Mouse (Mus musculus) adrenal gland, postnatal 36 days (tissue): ENCODE measurements around the gene Ptpn6. TPM values are rescaled to one million over a fixed set of nuclear protein-coding genes. Genes with fewer than 3 reads are reported as not detected.
"Not testable (repeated sequence)": the region's sequence is repeated elsewhere in the genome, so short reads cannot be mapped to it uniquely, and the experiment has no call there.

Source experiments
- DNase-seq, 2 experiments: peaks; one replicate each; pipeline ENCODE4 v3.0.0; 2021; ENCODE audit warnings: mixed read lengths in 1 of 2
- total RNA-seq, 2 experiments: library from RNA; stranded (reverse); gene quantifications; 2 replicates each; pipeline ENCODE4 v1.2.3; 2021

Ptpn6 gene
- total RNA-seq, 2 experiments from 2014 or later: 5.5 to 9.6 TPM

GRCm38 (mm10) chr6:124699962-124700610 is 38.4 kb downstream of the Ptpn6 start:
- peak; percentile 86 to 88 for DNase-seq

DNA sequence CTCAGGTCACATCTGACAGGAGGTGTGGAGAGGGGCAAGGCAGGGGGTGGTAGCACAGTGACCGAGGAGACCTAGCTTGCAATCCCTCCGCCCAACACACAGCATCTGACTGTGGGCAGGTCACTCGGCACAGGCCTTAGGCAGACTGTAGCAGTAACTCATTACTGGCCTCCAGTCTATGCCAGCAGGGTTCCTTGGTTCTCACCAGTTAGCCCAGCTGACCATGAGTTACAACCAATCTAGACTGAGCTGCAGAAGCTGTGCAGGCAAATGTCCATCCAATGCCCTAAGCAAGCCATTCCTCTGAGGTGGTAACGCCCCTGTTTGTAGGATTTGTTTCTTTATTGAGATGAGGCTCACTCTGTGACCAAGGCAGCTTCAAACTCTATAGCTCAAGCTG is 39.1 kb downstream of the Ptpn6 start:
- DNase-seq: no peak

- no peak for DNase-seq
These were observed 39.8 kb downstream of the Ptpn6 start for GRCm38 (mm10) chr6:124698751-124699150.

GRCm38 (mm10) chr6:124696441-124697150 is 41.9 kb downstream of the Ptpn6 start:
- DNase-seq: no peak

- peak; percentile 58 to 87 for DNase-seq
These were observed 44.2 kb downstream of the Ptpn6 start for GRCm38 (mm10) chr6:124694166-124694955.

DNA sequence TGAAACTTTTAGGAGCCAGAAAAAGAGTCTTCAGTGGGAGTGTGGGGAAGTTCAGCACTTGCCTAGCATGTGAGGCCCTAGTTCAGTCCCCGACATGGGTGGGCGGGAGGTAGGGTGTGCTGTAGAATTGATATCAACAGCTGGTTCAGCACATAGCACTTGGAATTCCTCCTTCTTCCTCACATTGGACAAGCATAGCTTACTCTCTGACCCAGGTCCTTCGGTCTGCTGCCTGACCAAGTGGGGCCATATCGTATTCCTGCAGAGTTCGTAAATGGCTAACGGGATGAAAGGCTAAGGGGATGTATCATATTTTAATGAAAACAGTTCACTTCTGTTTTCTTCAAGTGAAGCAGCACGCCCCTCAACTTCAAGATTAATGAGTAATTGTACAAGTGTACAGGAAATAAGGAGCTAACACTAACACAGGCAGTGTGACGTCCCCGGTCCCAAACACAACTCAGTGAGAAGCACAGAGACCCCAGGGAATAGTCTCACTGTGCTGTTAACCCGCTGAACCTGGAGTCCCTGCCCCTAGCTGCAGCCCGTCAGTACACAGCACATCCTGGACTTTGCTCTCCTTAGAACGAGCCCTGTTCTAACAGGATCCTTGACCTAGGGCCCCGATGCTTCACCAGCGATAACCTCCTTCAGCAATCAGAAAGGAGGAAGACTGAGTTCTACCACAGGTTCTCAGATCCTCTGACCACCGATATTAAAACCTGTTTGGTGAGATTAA is 45.1 kb downstream of the Ptpn6 start:
- no peak for DNase-seq

DNA sequence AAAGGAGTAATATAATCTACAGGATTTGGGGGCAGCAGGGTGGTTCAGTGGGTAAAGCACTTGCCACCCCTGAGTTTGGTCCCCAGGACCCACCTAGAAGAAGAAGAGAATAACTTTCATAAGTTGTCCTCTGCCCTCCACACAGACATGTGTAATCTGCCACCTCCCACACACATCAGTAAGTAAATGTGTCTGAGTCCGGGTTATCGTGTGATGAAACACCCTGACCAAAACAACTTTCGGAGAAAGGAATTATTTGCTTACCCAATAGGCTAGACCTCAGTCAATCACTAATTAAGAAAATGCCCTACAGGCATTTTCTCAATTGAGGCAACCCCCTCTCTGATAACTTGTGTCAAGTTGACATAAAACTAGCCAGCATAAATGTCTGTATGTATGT is 48.0 kb downstream of the Ptpn6 start:
- DNase-seq: no peak

- DNase-seq: no peak
These were observed 49.5 kb downstream of the Ptpn6 start for GRCm38 (mm10) chr6:124689011-124689410.

- DNase-seq: no peak
These were observed 50.3 kb downstream of the Ptpn6 start for GRCm38 (mm10) chr6:124688151-124688758.

DNA sequence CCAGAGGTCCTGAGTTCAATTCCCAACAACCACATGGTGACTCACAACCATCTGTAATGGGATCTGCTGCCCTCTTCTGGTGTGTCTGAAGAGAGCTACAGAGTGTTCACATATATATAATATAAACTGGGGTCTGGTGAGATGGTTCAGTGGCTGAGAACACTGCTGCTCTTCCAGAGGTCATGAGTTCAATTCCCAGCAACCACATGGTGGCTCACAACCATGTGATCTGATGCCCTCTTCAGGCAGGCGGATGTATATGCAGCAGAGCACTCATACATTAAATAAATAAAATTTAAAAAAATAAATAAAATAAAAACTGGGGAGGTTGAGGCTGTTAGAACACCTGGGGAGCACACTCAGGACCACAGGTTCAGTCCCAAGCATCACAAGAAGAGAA is 51.9 kb downstream of the Ptpn6 start:
- DNase-seq: not testable (repeated sequence)

DNA sequence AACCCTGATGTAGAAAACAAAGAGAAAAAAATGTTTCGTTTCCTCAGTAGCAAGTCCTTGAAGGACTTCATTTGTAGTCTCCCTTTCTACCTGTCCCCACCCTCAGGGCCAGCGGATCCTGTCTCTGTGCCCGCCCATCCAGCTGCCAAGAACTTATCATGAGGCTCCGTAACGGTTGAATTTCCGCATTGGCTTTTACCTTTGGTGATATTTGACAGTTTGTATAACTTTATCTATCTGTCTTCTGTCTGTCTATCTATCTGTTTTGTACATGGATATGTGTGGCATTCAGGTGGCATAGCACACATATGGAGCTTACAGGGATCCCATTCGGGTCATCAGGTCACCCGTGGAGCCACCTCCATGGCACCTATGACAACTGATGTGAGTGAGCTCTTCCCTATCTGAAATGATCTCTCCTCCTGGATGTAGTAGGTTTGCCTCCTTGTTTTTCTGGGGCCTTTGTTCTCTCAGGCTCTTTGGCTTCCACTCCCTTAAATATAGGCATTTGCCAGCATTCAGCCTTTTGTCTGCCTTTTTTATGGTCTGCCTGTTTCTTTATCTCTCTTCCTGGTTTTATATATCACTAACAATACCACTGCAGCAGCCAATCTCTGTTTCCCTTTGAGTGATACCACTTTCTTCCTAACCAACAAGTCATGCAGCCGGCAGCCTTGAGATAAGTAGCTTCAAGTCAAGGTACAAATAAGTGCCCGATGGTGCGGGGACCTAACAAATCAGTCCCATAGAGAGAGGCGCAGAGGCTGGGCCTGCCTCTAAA is 52.7 kb downstream of the Ptpn6 start:
- no peak for DNase-seq

DNA sequence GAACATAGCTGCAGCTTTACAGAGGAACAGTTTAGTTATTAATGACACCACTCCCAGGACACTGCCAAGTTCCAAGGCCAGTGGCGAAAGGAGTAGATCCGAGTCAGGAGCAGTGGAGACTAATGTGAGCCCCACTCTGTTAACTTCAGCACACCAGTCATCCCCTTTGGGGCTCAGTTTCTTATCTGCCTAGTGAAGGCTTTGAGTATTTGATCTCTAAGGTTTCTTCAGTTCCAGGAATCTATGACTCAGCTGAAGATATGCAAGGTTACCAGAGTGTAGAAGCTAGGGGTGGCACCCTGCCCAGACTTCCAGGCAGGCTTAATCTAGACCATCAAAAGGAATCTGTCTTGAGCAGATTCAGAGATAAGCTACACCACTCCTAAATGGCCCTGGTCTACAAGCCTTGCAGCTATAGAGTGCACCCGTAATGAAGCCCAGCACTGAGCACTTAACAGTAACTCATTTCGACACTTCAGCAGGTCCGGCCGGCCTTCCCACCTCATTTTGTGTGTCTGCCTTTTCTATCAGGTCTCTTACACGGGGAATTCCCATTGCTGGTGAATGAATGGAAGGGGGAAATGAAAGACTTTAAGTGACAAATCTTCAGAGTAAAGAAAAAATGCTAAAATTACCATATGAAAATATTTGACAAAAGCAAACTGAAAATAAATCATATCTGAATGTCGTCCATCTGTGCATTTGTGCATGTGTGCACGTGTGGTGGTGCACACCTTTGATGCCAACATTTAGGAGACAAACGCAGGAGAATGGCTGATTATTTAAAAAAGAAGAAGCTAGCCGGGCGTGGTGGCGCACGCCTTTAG is 54.7 kb downstream of the Ptpn6 start:
- peak; percentile 83 to 88 for DNase-seq

DNA sequence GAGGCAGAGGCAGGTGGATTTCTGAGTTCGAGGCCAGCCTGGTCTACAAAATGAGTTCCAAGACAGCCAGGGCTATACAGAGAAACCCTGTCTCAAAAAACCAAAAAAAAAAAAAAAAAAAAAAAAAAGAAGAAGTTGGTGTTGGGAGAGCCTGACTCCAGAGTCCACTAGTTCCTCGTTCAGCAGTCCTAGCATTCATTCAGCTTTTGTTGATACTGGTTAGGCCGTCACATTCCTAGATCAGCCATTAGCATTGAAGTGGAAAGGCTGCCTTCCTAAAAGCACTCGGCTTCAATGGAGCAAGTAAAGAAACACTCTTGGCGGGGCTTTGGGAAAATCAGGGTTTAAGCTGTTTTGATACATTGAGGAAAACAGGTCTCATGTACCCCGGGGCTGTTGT is 56.2 kb downstream of the Ptpn6 start:
- DNase-seq: not testable (repeated sequence)

GRCm38 (mm10) chr6:124679486-124679885 is 59.0 kb downstream of the Ptpn6 start:
- no peak for DNase-seq

DNA sequence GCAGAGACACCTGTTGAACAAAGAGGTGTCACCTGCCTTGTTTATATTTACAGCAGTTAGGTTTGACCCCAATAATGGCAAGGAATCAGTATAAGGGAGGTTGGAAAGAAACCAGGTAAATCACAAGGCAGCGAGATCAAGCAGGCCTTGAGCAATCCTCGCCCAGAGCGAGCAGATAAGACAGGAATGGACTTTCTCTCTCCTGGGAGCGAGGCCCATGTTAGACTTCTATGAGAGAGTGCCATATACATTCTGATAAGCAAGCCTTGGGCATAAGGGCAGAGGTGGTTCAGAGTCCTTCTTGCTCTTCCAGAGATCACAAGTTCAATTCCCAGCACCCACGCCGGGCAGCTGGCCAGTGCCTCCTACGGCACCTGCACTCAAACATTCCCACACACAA is 59.7 kb downstream of the Ptpn6 start:
- DNase-seq: no peak

- no peak for DNase-seq
These were observed 62.3 kb downstream of the Ptpn6 start for GRCm38 (mm10) chr6:124676171-124676570.

- no peak for DNase-seq
These were observed 63.9 kb downstream of the Ptpn6 start for GRCm38 (mm10) chr6:124674591-124674990.

DNA sequence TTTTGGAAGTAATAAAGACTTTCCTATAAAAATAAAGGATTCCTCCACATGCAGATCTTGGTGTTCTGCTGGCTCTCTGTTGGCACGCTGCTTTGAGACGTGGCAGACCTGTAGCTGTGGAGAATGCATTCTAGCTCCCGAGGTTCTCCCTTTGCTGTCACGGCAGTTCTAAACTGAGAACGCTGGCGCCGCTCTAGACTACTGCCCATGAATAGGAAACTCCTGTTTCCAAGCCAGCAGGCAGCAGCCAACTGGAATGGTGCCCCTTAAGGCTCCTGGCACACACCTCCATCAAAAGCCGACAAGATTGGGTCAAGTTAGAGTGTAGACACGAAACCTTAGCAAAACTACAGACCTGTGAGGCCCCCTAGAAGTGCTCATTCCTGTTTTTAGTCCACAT is 64.9 kb downstream of the Ptpn6 start:
- DNase-seq: peak in 1 of 2 experiments; percentile 46

DNA sequence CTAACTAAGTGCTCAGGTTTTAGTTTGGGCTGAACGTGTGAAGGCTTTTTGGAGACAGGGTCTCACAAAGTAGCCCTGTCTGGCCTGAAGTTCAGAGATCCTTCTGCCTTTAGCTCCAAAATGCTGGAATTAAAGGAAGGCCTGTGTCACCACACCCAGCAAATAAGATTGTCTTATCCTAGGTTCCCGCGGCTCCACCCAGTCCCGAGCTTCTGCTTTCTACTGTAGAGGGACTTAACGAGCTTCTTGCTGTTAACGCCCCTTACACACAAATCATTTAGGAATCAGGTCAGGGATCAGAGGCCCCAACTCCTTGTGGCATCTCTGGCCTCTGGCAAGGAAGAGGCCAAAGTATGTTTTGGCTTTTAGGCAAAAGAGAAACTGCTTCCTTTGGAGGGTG is 66.4 kb downstream of the Ptpn6 start:
- DNase-seq: no peak
